Mouse (Mus musculus) forebrain, embryonic 15.5 days (tissue): ENCODE results near the gene Stk11. TPM values are rescaled to one million over a fixed set of nuclear protein-coding genes. Genes with fewer than 3 reads are reported as not detected.

Experiments used
- ATAC-seq: fragments of 200-750 bp; cut with Nextera tagmentation; replicated peaks from 2 replicates; pipeline ENCODE4 v1.8.0; 2017; ENCODE audit warnings: mild to moderate bottlenecking, moderate TSS enrichment, moderate library complexity
- H3K27ac ChIP-seq: fragments of 300-500 bp; sonication (generic); replicated peaks from 2 replicates; pipeline ENCODE4 v1.5.1; 2015; ENCODE audit warnings: mild to moderate bottlenecking, inconsistent platforms
- H3K27me3 ChIP-seq: fragments of 300-500 bp; sonication (generic); 2 replicates; pipeline ENCODE4 v1.6.1; 2015; ENCODE audit warnings: inconsistent platforms
- H3K36me3 ChIP-seq: fragments of 300-500 bp; sonication (generic); 2 replicates; pipeline ENCODE4 v1.6.1; 2015; ENCODE audit warnings: mild to moderate bottlenecking, inconsistent platforms
- H3K4me1 ChIP-seq: fragments of 300-500 bp; sonication (generic); 2 replicates; pipeline ENCODE4 v1.6.1; 2015; ENCODE audit warnings: inconsistent platforms
- H3K4me2 ChIP-seq: fragments of 300-500 bp; sonication (generic); replicated peaks from 2 replicates; pipeline ENCODE4 v1.6.1; 2015; ENCODE audit warnings: mild to moderate bottlenecking, inconsistent platforms
- H3K4me3 ChIP-seq: fragments of 300-500 bp; sonication (generic); 2 replicates; pipeline ENCODE4 v1.5.1; 2015; ENCODE audit warnings: mild to moderate bottlenecking, inconsistent platforms
- H3K9ac ChIP-seq: fragments of 300-500 bp; sonication (generic); replicated peaks from 2 replicates; pipeline ENCODE4 v1.6.1; 2015; ENCODE audit warnings: mild to moderate bottlenecking, inconsistent platforms
- H3K9me3 ChIP-seq: fragments of 300-500 bp; sonication (generic); 2 replicates; pipeline ENCODE4 v1.6.1; 2016; ENCODE audit warnings: inconsistent platforms
- WGBS: fragments of 180-500 bp; shearing (Covaris S2); methylation state at CpG from one replicate; pipeline ENCODE4 v1.1.7; 2015; ENCODE audit warnings: mixed read lengths; 5-methylcytosine and 5-hydroxymethylcytosine counted together
- polyA plus RNA-seq: library from polyadenylated mRNA; unstranded; fragments of >200 nt; fragmentation: Nextera tagmentation; extraction: Ambion mirVana; gene quantifications from 2 replicates; pipeline ENCODE4 v1.2.1, GENCODE M21; 2015

Gene Stk11
- polyA plus RNA-seq, result 20.3 and 21.5 TPM in 2 replicates

DNA sequence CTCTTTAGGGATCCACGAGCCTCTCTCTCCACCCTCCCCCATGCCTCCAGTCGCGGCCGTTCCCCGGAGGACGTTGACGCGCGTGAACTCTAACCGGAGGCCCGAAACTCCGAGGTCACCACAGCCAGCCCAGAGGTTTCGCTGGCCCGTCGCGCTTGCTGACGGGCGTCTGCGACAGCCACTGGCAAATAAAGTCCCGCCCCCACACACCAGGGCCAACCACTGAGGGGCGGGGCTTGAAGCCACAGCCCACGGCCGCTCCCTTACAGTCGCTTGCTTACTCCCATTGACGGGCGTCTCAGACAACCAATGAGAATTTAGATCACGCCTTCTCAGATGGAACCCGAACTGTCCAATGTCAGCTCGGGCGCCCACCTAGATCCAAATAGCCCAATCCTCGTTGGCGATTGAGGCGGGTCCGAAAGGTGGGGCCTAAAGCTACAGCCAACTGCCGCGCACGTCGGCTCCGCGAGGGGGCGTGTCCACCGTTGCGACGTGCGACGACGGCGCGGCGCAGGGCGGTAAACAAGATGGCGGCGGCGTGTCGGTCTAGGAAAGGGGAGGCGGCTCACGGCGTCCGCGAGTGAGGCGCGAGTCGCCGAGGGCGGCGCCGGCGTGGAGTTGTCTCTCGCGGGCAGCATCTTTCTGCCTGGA, at the start of gene Stk11:
Stk11 (plus strand) TSS at position 514 of the 654 bp plus-strand sequence.
- peak; percentile 98 for ATAC-seq
- peak within 1 kb of the TSS; percentile 88 for H3K4me2 ChIP-seq
- H3K9ac ChIP-seq, result peak within 1 kb of the TSS; percentile 77
- peak within 1 kb of the TSS; percentile 68 for H3K4me3 ChIP-seq
- H3K27me3 ChIP-seq, result no peaks in the 10 kb centered on the region
- H3K4me1 ChIP-seq, result peaks cover 47% of the 10 kb centered on the region
- no peaks in the 10 kb centered on the region for H3K9me3 ChIP-seq
- H3K36me3 ChIP-seq, result no peaks in the 10 kb centered on the region
- peak within 1 kb of the TSS; percentile 83 for H3K27ac ChIP-seq
- WGBS, result under 1% methylated on average over 70 of the region's 70 CpGs

DNA sequence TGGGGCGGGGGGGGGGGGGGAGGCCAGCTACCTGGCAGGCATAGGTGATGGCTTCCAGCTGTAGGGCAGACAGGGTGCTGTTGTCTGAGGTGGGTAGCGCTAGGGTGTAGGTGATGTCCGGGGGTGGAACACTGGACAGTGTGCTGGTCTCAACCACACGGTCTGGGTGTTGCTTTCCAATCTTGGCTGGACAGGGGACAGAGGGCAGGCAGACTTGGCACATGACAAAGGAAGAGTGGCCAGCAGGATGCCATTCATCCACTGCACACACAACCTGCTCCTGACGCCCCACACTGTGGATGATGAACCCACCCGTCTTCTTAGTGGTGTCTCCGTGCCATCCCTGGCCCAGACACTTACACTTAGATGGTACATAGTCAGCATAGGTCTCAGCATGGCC, 46.4 kb upstream of the Stk11 start:
- H3K4me1 ChIP-seq, result no peaks in the 10 kb centered on the region
- ATAC-seq, result no peak
- no peak overlapping the region for H3K4me2 ChIP-seq
- no peak overlapping the region for H3K4me3 ChIP-seq
- 89% methylated on average over 6 of the region's 7 CpGs for WGBS
- no peak overlapping the region for H3K27ac ChIP-seq
- no peaks in the 10 kb centered on the region for H3K27me3 ChIP-seq
- H3K36me3 ChIP-seq, result no peaks in the 10 kb centered on the region; the same call in 1 of the 2 replicates
- no peak overlapping the region for H3K9ac ChIP-seq
- H3K9me3 ChIP-seq, result no peaks in the 10 kb centered on the region

DNA sequence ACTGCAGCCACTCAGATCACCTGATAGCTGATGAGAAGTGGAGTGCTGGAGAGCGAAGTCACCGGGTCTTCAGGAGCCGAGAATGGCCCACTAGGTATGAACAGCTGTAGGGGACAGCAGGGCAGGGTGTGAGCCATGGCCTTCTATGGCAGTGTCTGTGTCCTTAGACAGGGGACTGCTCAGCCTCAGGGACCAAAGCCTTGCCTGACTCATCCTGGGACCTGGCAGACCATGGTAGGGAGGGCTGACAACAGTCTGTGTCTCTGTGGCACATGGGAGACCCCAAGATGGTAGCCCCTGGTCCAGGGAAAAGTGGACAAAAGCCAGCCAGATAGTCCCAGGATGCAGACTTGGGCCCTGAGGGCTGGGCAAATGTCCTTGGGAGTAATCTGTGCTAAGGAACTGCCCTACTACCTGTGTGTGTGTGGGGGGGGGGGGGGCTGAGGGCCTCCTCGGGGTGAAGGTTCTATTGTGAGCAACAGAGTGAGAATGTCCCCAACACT, 45.6 kb upstream of the Stk11 start:
- Histone ChIP-seq H3K4me3 (no peak overlapping the region), H3K27ac (no peak overlapping the region), H3K9me3 (no peaks in the 10 kb centered on the region), H3K9ac (no peak overlapping the region), H3K36me3 (no peaks in the 10 kb centered on the region; the same call in 1 of the 2 replicates), H3K4me2 (no peak overlapping the region), H3K27me3 (no peaks in the 10 kb centered on the region), H3K4me1 (no peaks in the 10 kb centered on the region)
- WGBS, result 91% methylated on average over 4 of the region's 4 CpGs
- no peak for ATAC-seq

DNA sequence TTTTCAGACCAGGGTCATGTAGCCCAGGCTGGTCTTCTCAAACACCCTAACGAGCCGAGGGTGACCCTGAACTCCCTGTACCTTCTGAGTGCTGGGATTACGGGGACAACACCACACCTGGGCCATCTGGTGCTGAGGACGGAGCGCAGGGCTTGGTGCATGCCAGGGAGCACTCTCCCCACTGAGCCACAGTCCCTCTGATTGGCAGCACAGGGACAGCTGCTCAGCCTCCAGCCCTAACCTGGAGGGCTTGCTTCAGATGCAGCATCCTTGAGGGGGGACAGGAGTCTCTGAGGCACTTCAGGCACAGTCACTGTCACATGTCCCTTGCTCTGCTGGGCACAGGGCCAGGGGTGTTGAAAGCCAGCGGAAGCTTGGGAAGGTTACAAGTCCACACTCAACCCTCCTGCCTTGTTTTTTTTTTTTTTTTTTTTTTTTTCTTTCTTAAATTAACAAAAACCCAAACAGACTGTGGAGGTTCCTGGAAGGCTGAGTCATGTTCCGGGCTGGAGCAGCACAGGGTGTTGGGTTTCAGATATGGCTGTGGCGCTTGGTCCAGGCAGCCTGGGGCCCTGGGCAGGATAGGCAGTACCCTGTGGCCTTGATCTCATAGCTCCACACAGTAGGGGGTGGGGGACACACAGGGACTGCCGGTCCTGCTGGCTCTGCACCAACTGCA, 44.6 kb upstream of the Stk11 start:
- no peaks in the 10 kb centered on the region for H3K4me1 ChIP-seq
- H3K4me2 ChIP-seq, result no peak overlapping the region
- no peak for ATAC-seq
- H3K9me3 ChIP-seq, result no peaks in the 10 kb centered on the region
- no peak overlapping the region for H3K9ac ChIP-seq
- WGBS, result 66% methylated on average over 9 of the region's 9 CpGs
- H3K27ac ChIP-seq, result 0 out of 2 replicates have a peak overlapping the region, but pooled peaks have one; percentile 3
- H3K36me3 ChIP-seq, result no peaks in the 10 kb centered on the region
- no peaks in the 10 kb centered on the region for H3K27me3 ChIP-seq
- no peak overlapping the region for H3K4me3 ChIP-seq

DNA sequence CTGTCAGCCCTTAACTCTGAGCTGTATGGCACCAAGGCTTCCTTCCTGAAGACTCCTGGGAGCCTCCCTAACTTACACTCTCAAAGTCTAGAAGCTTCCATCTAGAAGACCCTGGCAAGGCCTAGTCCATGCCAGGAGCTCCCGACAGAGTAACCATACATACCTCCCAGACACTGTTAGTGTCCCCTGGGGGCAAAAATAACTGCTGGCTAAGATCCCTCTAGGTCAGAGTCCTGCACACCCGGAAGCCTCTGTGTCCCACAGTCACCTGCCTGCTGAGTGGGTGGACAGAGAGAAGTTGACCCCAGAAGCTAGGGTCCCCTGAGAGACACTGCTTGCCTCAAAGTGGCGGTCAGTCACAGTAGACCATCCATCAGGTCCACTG, 44.1 kb upstream of the Stk11 start:
- ATAC-seq, result no peak
- Histone ChIP-seq H3K9me3 (no peaks in the 10 kb centered on the region), H3K4me2 (no peak overlapping the region), H3K27me3 (no peaks in the 10 kb centered on the region), H3K4me3 (no peak overlapping the region), H3K9ac (no peak overlapping the region), H3K27ac (no peak overlapping the region), H3K4me1 (no peaks in the 10 kb centered on the region), H3K36me3 (no peaks in the 10 kb centered on the region)
- WGBS, result 84% methylated on average over 3 of the region's 3 CpGs

DNA sequence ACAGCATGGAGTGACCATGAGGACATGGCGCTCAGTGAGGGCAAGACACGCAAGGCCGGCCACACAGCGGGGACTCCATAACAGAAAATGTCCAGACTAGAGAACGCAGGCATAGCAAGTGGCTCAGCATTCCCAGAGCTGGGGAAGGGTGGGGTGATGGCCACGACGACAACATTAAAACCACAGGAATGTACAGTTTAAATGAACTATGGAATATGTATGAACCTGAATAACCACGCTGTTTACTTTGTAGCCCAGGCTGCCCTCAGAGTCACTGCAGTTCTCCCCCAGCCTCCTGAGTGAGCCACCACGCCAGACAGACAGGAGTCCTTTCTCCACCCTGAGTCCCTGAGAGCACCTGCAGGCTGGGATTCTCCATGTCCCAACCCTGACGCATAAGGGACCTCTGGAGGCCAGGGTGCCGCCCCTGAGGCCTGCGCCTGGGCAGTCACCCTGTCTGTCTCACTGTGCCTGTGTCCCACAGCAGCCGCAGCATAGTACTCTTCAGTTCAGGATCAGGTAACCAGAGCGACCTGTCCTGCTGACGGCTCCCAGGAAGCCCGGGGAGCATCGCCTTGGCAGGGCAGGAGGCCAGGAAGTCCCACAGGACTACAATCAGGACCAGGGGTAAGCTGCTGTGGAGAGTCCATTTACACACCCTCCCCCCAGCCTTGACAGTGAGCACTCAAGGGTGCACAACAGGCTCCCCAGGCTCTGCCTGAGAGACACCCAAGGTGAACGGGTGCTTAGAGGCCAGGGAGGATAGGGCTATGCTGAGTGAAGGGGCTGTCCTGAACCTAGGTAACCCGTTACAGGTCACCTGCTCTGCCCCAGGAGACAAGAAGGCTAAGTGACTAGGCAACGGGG, 42.7 kb upstream of the Stk11 start:
- Histone ChIP-seq H3K27ac (no peak overlapping the region), H3K4me1 (no peaks in the 10 kb centered on the region), H3K27me3 (no peaks in the 10 kb centered on the region), H3K36me3 (no peaks in the 10 kb centered on the region), H3K4me2 (no peak overlapping the region), H3K9me3 (no peaks in the 10 kb centered on the region), H3K4me3 (no peak overlapping the region), H3K9ac (no peak overlapping the region)
- 84% methylated on average over 20 of the region's 20 CpGs for WGBS
- no peak for ATAC-seq

DNA sequence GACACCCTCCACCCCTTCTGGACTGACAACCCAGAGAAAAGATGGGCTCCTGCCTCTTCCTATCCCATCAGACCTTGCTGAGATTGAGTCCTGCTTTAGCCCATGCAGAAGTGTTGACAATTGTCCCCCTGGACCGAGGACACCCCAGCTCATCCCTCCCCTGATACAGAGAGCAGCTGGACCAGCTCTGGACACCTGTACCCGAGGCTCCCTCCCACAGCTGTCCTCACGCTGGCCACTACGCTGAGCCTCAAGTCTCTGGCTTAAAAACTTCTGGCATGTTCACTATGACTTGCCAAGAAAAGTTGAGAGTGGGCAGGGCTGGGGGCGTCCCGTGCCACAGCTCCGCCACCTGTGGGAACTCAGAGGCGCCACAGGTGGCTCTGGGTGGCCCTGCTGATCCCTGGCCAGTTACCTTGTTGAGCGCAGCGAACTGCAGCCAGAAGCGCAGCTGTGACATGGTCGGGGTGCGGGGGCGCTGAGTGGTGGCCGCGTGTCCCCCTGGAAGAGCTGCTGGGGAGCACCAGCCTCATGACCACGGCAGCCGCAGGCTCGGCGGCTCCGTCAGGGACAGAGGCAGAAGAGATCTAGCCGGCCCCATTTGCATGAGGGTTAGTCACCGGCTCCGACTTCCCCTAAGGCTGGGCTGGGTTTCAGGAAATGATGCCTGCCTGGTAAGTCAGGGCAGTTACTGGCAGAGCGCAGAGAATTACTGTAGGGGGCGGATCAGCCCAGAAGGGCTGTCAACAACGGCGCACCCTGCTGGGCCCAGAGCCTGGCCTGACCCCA, 40.6 kb upstream of the Stk11 start:
- Histone ChIP-seq H3K27me3 (no peaks in the 10 kb centered on the region), H3K27ac (no peak overlapping the region), H3K4me2 (no peak overlapping the region), H3K9ac (no peak overlapping the region), H3K4me1 (no peaks in the 10 kb centered on the region), H3K9me3 (no peaks in the 10 kb centered on the region), H3K36me3 (peaks cover 5% of the 10 kb centered on the region; the same call in 1 of the 2 replicates), H3K4me3 (no peak overlapping the region)
- 23% methylated on average over 28 of the region's 28 CpGs for WGBS
- no peak for ATAC-seq

DNA sequence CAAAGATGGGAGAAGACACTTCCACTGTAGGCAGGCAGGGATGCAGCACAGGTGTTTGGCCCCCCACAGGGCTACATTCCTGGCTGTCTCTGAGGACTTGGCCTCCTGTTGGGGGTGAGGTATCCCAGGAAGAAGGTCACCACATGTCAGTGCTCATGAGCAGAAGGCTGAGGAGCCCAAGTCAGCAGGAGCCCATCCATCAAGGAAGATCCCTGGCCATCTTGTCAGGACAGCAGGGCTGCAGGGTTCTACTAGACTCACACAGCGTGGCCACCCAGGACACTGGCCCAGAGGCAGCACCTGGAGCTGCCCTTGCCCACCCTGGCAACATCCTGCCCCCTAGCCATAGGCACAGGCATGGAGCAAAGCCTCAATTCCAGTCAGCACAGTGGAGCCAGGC, 39.7 kb upstream of the Stk11 start:
- H3K9ac ChIP-seq, result no peak overlapping the region
- no peak overlapping the region for H3K4me2 ChIP-seq
- H3K36me3 ChIP-seq, result peaks cover 11% of the 10 kb centered on the region
- H3K4me1 ChIP-seq, result no peaks in the 10 kb centered on the region
- no peaks in the 10 kb centered on the region for H3K9me3 ChIP-seq
- no peak overlapping the region for H3K4me3 ChIP-seq
- no peak for ATAC-seq
- no peaks in the 10 kb centered on the region for H3K27me3 ChIP-seq
- H3K27ac ChIP-seq, result no peak overlapping the region
- WGBS, result 33% methylated on average over 1 of the region's 1 CpGs

DNA sequence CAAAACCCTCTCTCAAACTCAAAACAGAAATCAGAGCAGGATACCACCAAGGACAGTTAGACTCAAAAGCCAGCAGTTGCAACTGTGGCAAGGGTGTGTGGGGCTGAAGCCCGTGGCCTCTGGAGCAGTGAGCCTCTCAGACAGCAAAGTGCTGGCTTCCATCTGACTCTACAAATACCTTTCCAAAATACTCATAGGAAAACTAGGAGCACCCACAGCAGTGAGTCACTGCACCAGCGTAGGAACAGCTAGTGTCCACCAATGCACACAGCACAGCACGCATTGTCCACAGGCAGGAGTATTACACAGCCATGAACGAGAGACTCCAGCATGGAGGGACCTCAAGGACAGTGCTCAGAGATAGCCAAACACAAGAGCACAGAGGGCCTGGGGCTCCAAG, 39.2 kb upstream of the Stk11 start:
- 94% methylated on average over 4 of the region's 4 CpGs for WGBS
- Histone ChIP-seq H3K9me3 (no peaks in the 10 kb centered on the region), H3K9ac (no peak overlapping the region)

DNA sequence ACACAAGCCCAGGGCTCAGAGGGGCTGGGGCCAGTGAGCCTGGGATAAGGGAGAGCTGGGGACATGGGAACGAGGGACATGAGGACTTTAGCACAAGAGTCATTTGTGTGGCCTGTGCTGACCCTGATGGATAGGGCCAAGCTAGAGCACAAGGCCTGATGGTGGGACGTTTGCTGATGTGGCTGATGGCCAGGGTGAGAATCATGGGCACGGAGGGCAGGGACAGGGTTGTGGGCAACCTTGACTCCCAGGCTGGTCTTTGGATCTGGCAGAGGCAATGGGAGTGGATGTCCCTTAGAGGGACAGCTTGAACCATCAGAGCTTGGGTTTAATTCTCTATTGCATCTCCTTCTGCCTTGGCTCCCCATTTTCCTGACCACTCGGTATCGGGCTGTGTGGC, 38.3 kb upstream of the Stk11 start:
- Histone ChIP-seq H3K4me3 (no peak overlapping the region), H3K27me3 (no peaks in the 10 kb centered on the region), H3K36me3 (peaks cover 25% of the 10 kb centered on the region), H3K9ac (no peak overlapping the region), H3K27ac (no peak overlapping the region), H3K9me3 (no peaks in the 10 kb centered on the region), H3K4me2 (no peak overlapping the region), H3K4me1 (no peaks in the 10 kb centered on the region)
- 85% methylated on average over 5 of the region's 5 CpGs for WGBS
- no peak for ATAC-seq

More for the DNA sequence above, 39.2 kb upstream of the Stk11 start:
- Histone ChIP-seq H3K4me1 (no peaks in the 10 kb centered on the region), H3K27ac (no peak overlapping the region), H3K4me2 (no peak overlapping the region), H3K27me3 (no peaks in the 10 kb centered on the region), H3K4me3 (no peak overlapping the region), H3K36me3 (peaks cover 16% of the 10 kb centered on the region)
- ATAC-seq, result no peak

DNA sequence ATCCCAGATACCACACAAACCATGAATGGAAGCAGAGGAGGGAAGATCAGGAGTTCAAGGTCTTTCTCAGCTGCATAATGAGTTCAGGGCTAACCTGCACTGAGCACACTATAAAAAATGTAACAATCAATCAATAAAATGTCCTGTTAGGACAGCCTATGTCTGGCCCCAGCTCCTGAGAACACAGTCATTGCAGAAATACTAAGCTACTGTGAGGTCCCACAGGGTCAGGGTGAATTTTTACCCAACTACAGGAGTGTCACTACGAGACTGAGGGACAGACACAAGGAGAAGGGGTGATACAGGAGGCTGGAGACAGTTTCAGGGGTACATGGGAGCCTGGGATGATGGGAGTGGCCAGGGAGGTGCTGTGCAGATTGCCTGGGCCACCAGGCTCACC, 37.2 kb upstream of the Stk11 start:
- H3K4me3 ChIP-seq, result no peak overlapping the region
- no peak for ATAC-seq
- no peak overlapping the region for H3K9ac ChIP-seq
- peaks cover 27% of the 10 kb centered on the region for H3K36me3 ChIP-seq
- WGBS, result 76% methylated on average over 1 of the region's 1 CpGs
- no peaks in the 10 kb centered on the region for H3K27me3 ChIP-seq
- H3K9me3 ChIP-seq, result no peaks in the 10 kb centered on the region
- H3K4me2 ChIP-seq, result no peak overlapping the region
- H3K27ac ChIP-seq, result no peak overlapping the region
- no peaks in the 10 kb centered on the region for H3K4me1 ChIP-seq
